Mouse (Mus musculus): ENCODE data around the gene Ubald2.
"Not testable (repeated sequence)": the region's sequence is repeated elsewhere in the genome, so short reads cannot be mapped to it uniquely, and the experiment has no call there.

Gene Ubald2

DNA sequence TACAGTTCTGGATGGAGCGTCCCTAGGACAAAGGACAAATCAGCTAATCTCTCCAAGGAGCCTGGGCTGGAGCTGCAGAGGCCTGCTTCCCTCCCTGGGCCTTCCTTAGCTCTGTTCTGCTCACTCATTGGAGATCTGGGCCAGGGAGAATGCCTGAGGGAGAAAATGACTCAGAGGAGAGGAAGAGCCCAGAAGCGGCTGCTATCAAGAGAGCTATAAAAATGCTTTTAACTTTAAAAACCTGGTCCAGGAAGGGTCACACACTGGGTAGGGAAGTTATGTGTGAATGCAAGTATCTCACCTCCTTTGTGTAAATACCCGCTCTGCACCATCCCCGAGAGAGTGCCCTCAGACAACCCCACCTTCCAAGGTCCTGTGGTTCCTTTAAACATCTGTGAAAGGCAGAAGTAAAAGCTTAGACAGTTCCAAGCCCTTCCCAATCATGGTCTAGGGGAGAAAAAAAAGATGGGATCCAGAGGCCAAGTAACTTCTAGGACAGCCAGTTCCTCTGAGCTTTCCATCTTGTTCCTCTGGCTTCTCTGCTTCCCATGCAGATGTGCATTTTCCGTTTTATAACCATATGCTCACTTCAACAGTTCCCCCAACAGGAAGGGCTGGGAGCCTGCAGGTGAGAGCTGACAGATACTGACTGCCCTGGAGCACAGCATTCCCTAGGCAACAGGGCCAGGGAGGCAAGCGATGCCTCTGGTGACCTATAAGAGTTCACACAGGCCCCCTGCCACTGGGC, 17.5 kb upstream of the Ubald2 start:
- no peak for DNase-seq (ENCODE audit: low spot score in 2 of 2)

DNA sequence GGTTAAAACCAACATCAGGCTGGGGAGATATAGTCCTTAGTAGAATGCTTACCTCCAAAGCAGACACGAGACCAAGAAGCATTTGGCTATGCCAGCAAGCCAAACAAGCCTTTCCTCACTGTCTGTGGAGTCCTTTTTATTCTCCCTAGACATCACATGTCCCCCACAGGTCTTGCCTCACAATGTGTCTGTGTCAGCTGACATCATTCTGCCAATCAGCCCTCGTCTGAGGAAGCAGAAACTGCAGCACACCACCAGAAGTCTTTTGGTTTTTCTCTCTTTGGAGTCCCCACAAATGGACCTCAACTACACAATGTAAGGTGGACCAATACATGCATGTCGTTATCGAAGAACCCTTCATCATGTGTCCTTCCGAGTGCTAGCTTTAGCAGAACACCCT, 16.8 kb upstream of the Ubald2 start:
- no peak for DNase-seq (ENCODE audit: low spot score in 2 of 2)

DNA sequence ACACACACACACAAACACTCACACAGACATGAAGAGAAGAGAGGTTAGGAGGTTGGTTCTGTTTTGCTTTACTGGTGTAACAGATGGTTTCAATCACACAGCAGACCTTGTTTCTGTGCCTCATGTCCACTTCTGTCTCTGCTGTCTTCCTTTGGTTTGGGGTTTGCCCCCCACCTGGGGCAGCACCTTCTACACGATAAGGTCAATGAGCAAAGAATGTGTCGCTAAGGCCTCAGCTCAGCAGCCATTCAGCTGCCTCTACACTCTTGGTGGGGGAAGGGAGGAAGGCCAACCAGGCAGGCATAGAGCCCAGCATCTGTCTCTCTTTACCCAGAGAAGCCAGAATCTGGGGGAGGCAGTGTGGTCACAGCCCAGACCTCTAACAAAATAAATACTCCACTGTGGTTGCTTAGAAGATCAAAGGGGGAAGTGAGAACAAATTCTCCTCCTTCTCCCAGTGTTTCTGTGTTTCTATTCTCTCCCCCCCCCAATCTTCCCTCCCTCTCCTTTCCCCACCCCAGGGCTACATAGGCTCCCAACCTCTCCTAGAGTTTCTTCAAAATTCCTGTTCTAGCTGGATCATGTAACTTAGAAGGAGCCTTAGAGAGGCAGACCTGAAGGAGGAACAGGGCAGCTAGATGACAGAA, 15.6 kb upstream of the Ubald2 start:
- no peak for DNase-seq (ENCODE audit: low spot score in 2 of 2)

GRCm38 (mm10) chr11:116418841-116419462, 14.9 kb upstream of the Ubald2 start:
- DNase-seq (ENCODE audit: low spot score in 2 of 2): no peak

DNA sequence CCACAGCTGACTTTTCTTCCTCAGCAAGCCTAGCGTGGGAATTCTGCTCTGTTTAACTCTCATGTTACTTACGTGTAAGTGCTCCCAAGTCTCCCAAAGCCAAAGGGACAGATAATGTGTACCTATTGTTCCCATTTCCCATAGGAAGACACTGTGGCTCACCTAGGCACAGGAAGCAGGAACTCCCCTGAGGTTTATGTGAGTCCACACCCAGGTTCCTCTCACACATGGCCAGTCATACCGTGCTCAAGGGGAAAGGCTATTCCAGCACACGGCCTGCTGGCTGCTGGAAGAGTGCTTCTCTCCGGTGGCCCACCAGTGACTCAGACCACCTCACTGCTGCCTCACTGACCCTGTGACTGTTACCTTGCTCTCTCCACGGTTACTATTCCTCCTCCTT, 12.8 kb upstream of the Ubald2 start:
- DNase-seq (ENCODE audit: low spot score in 2 of 2): no peak

DNA sequence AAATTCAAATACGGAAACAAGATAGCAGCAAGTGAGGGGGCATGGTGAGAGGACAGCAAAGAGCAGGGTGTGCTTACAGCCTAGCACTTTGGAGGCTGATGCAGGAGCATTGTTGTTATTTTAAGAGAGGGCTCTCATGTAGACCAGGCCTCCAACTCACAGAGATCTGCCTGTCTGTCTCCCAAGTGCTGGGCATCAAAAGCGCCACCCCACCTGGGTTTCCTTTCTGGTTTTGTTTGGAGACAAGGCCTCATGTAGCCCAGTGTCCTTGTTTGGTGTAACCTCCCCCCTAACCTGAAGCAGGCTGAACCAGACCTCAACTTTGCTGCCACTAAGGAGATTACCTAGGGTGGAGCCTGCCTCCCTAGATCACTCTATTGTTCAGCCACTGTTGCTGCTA, 11.3 kb upstream of the Ubald2 start:
- DNase-seq (ENCODE audit: low spot score in 2 of 2): no peak

DNA sequence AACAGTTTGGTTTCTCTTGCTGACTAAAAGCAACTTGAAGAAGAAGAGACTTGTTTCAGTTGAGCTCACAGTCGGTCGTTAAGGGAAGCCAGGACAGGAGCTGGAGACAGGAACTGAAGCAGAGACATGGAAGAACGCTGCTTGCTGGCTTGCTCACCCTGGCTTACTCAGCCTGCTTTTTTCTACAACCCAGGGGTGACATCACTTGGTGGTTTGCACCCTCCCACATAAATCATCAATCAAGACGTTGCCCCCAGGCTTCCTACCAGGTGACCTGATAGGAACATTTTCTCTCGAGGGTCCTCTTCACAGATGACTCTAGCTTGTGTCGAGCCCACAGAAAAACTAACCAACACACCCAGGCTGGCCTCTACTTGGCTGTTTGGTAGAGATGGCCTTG, 10.7 kb upstream of the Ubald2 start:
- DNase-seq (ENCODE audit: low spot score in 2 of 2): no peak

GRCm38 (mm10) chr11:116423782-116424620, 9.9 kb upstream of the Ubald2 start:
- no peak for DNase-seq (ENCODE audit: low spot score in 2 of 2)

GRCm38 (mm10) chr11:116424621-116425407, 9.1 kb upstream of the Ubald2 start:
- DNase-seq (ENCODE audit: low spot score in 2 of 2): no peak

GRCm38 (mm10) chr11:116426328-116426727, 7.6 kb upstream of the Ubald2 start:
- not testable (repeated sequence) for DNase-seq (ENCODE audit: low spot score in 2 of 2)

- no peak for DNase-seq (ENCODE audit: low spot score in 2 of 2)
Observed at GRCm38 (mm10) chr11:116426852-116427575, 6.9 kb upstream of the Ubald2 start.

DNA sequence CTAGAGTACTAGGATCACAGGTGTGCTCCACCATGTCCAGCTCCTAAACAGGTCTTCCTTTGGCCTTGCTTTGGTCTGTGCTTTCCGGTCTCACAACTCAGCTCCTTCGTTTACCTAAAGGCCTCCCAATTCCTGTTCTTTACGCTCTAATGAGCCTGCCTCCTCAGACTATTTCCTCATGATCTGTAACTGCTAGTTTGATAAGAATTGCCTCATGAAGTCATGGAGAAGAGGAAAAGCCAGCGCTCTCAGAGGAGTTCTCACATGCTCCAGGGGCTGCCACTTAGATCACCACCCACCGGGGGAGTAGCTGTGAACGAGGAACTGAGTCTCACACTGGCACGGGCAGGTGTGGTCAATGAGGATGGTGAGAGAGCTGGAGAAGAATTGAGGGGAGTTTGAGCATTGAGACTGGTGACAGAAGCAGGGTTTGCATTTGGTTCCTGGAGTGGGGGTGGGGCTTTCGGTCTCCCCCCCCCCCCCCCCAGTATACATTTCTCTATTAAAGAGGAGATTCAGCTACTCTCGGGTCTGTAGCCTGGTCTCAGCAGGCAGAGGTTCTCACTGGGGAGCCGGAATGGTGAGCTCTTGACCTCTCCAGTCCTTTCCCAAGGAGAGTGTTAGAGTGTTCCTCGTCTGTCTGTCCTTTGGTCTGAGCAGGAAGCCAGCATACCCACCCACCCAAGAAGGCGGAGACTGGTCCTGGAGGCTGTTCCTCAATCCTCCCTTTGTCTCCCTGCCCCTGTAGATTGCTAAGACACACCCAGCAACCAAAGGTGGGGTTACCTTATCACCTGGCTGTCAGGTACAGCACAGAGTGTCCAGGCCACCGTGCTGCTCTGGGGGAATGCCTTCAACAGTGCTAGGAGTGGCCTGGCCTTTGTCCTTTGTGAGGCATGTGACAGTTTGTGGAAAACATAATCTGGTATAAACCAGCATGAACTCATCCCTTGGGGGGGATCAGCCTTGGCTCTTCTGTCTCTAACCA, 4.7 kb upstream of the Ubald2 start:
- no peak for DNase-seq (ENCODE audit: low spot score in 2 of 2)

DNA sequence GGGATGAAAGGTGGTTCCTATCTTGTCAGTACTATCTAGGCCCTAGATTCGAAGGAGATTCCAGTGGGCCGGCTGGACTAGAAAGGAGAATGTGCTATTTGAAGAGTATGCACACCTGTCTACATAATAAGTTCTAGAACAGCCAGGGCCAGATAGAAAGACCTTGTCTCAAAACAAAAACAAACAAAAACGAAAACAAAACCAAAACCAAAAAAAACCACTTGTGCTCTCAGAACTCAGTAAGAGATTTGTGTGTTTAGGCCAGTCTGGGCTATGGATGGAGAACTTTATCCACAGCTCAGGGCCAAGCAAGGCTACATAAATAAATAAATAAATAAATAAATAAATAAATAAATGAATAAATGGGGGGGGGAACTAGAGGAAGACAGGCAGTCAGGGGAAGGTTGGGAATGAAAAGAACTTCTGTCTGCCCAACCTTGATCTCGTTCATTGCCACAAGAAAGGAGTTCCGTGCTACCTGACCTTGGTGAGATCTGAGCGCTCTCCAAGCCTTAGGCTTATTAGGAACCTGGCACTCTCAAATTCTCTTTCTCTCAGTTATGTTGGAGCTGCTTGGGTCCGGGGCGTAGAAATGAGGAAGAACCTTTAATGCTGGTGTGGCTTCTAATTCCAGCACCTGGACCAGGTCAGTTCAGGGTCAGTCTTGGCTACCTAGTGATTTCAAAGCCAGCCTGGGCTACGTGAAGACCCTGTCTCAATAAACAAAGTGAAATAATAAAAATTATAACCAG, 3.9 kb upstream of the Ubald2 start:
- no peak for DNase-seq (ENCODE audit: low spot score in 2 of 2)

DNA sequence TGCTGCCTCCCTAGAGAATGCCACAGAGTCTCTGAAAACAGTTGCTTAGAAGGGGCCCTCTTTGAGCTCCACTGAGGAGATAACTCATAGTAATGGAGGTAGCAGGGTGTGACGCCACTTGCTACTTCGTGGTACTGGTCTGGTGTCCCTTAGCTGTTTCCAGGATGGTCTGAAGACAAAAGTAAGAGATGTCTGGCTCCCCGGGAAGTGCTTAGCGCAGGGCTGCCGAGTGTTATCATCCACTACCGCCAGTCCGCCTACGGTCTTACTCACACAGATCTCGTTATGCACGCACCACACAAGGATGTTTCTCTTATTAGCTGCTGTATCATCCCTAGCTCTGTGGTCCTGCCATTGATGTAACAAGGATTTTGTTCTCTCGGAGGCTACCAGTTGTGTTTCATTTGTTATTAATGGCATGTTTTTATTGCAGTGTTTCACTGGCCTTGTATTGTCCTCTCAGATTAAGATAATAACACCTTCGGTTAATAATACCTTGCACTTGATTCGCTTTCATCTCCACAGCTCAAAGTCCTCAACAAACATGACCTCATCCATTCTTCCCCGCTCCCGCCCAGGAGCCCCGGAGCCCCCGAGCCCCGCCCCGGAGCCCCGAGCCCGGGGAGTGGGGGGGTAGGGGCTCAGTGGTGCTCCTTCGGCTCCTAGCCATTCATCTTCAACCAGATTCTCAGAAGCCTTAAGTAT, 3.0 kb upstream of the Ubald2 start:
- no peak for DNase-seq (ENCODE audit: low spot score in 2 of 2)

DNA sequence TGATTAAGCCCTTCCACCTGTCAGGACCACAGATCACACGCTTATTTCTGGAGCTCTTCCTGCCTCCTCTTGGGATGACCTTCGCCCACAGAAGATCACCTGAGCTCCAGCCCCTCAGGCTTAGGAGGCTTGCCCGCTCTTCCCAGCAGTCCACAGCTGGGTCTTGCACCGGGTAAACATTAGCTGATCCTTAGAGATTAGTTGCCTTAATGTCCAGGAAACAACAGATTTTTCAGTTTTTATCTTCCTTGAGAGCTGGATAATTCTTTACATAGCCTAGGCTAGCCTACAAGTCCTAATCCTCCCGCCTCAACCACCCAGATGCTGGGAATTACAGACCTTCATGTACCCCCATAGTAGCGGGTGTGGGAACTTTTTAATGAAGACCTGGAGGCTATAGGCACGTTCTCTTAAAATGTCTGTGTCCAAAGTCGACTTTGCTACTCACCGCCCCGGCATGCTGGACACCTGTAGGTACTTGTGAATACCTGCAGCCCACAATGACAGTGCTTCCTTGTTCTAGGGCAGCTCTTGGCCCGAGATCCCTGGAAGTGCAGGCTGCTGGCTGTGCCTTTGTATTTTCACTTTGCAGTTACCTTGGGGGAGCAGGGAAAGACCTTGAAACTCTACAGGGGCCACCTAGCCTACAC, 2.3 kb upstream of the Ubald2 start:
- peak; percentile 53 to 58 for DNase-seq (ENCODE audit: low spot score in 2 of 2)

DNA sequence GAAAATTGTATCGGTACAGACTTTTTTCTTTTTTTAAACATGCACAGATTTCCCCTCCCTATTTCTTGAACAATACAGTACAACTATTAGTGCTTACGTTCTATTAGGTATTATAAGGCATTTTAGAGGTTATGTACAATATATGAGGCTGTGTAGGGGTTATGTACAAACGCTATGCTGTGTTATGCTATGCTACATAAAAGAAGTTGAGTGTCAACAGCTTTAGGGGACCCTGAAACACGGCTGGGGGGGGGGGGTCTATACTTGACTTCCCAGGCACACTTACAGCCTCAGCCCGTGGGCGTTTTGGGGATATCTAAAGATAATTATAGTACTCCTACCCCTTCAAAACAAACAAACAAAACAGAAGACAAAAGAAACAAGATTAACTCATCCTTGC, 1.8 kb upstream of the Ubald2 start:
- no peak for DNase-seq (ENCODE audit: low spot score in 2 of 2)

DNA sequence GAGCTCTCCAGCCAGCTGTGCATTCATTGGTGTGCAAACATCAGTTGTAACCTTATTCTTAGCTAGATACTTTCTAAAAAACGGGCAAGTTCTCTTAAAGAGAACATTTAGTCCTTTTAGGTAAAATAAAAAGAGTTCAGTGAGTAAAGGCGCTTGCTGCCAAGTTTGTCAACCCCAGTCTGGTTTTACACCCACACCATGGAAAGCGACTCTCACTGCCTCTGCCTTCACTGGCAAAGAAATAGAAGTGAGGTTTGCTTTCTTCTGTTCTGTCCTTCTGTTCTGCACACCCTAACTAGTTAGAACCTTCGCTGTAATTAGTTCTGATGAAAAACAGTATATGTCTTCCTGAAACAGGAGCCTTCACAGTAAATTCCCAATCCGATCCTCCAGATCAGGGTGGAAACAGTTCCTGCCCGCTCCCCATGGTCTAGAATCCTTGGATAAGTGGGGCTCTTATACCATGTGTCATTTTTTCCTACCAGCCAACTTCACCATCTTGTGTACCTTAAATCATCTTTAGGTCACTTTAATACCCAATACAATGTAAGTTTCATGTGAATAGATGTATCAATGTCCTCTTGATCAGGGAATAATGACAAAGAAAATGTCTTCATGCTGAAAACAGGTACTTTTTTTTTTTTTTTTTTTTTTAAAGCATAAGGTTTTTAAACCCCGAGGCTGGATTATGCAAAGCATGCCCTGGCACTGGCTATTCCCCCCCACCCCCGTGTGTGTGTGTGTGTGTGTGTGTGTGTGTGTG, 1.1 kb upstream of the Ubald2 start:
- no peak for DNase-seq (ENCODE audit: low spot score in 2 of 2)

Measured in urinary bladder, postnatal 36 days (tissue).